Mouse (Mus musculus) lung, postnatal 0 days (tissue): ENCODE data around the gene Ccp110. TPM values are rescaled to one million over a fixed set of nuclear protein-coding genes. Genes with fewer than 3 reads are reported as not detected.
A peak's percentile ranks its signal among the peaks of the same experiment; 100 is the strongest.

Experiments used
- ATAC-seq: fragments of 200-750 bp; cut with Nextera tagmentation; 2 replicates; pipeline ENCODE4 v1.8.0; 2017; ENCODE audit warnings: moderate library complexity
- DNase-seq: peaks from one replicate; pipeline ENCODE4 v3.0.0-alpha.2; 2016; ENCODE audit warnings: low spot score
- H3K27ac ChIP-seq: fragments of 300-500 bp; sonication (generic); 2 replicates; pipeline ENCODE4 v1.5.1; 2014; ENCODE audit warnings: antibody characterized with exemption, mild to moderate bottlenecking, low read length, mixed read lengths
- H3K27me3 ChIP-seq: fragments of 300-500 bp; sonication (generic); replicated peaks from 2 replicates; pipeline ENCODE4 v1.6.1; 2014; ENCODE audit warnings: low read length, mixed read lengths; ENCODE audit not compliant: insufficient read depth
- H3K36me3 ChIP-seq: fragments of 300-500 bp; sonication (generic); 2 replicates; pipeline ENCODE4 v1.6.1; 2014; ENCODE audit warnings: low read length, mixed read lengths; ENCODE audit not compliant: insufficient read depth
- H3K4me1 ChIP-seq: fragments of 300-500 bp; sonication (generic); 2 replicates; pipeline ENCODE4 v1.6.1; 2014; ENCODE audit warnings: antibody characterized with exemption, low read depth, low read length, mixed read lengths; ENCODE audit not compliant: insufficient read depth
- H3K4me2 ChIP-seq: fragments of 300-500 bp; sonication (generic); replicated peaks from 2 replicates; pipeline ENCODE4 v1.6.1; 2014; ENCODE audit warnings: low read depth, mild to moderate bottlenecking, low read length, moderate library complexity, mixed read lengths
- H3K4me3 ChIP-seq: fragments of 300-500 bp; sonication (generic); 2 replicates; pipeline ENCODE4 v1.5.1; 2014; ENCODE audit warnings: low read depth, low read length
- H3K9ac ChIP-seq: fragments of 300-500 bp; sonication (generic); replicated peaks from 2 replicates; pipeline ENCODE4 v1.6.1; 2014; ENCODE audit warnings: low read depth, mild to moderate bottlenecking
- H3K9me3 ChIP-seq: fragments of 300-500 bp; sonication (generic); 2 replicates; pipeline ENCODE4 v1.6.1; 2016; ENCODE audit warnings: low read length, mixed read lengths
- CTCF ChIP-seq: IDR thresholded peaks from 2 replicates; pipeline ENCODE4 v1.5.1; 2016; ENCODE audit warnings: antibody characterized with exemption, mild to moderate bottlenecking
- EP300 ChIP-seq: IDR thresholded peaks from 2 replicates; pipeline ENCODE4 v1.6.1; 2016; ENCODE audit warnings: antibody characterized with exemption, mild to moderate bottlenecking, control low read depth
- WGBS: fragments of 180-500 bp; shearing (Covaris S2); extraction: QIAGEN DNeasy Blood & Tissue Kit; methylation state at CpG from one replicate; pipeline ENCODE4 v1.1.7; 2014; 5-methylcytosine and 5-hydroxymethylcytosine counted together
- polyA plus RNA-seq: library from polyadenylated mRNA; unstranded; fragments of >200 nt; fragmentation: Nextera tagmentation; extraction: Ambion mirVana; gene quantifications from 2 replicates; pipeline ENCODE4 v1.2.1, GENCODE M21; 2015

Gene Ccp110
- polyA plus RNA-seq, 1 experiment from 2014 or later = 8.4 TPM

GRCm38 (mm10) chr7:118769655-118770054, 57.3 kb downstream of the Ccp110 start:
- no peak for TF ChIP-seq CTCF
- no peak for TF ChIP-seq EP300
- H3K4me1 ChIP-seq = no peaks in the 10 kb centered on the region
- WGBS = 16% methylated on average over 1 of the region's 1 CpGs

GRCm38 (mm10) chr7:118773027-118773426, 60.7 kb downstream of the Ccp110 start:
- Histone ChIP-seq H3K4me2 (no peak overlapping the region), H3K4me1 (no peaks in the 10 kb centered on the region), H3K27me3 (no peaks in the 10 kb centered on the region), H3K36me3 (0 out of 2 replicates have a peak, but pooled peaks cover 10% of the 10 kb centered on the region), H3K9me3 (no peaks in the 10 kb centered on the region), H3K4me3 (no peak overlapping the region), H3K27ac (no peak overlapping the region), H3K9ac (no peak overlapping the region; the same call in 1 of the 2 replicates)
- ATAC-seq (no peak), DNase-seq (no peak)
- no peak for TF ChIP-seq EP300
- TF ChIP-seq CTCF = no peak
- 54% methylated on average over 12 of the region's 12 CpGs for WGBS

More at GRCm38 (mm10) chr7:118769655-118770054, 57.3 kb downstream of the Ccp110 start:
- no peak overlapping the region for H3K4me2 ChIP-seq
- no peak overlapping the region for H3K9ac ChIP-seq
- H3K36me3 ChIP-seq = peaks cover 3% of the 10 kb centered on the region; the same call in 1 of the 2 replicates
- H3K27me3 ChIP-seq = no peaks in the 10 kb centered on the region
- no peaks in the 10 kb centered on the region for H3K9me3 ChIP-seq
- no peak for DNase-seq
- H3K27ac ChIP-seq = no peak overlapping the region
- no peak for ATAC-seq
- no peak overlapping the region for H3K4me3 ChIP-seq

DNA sequence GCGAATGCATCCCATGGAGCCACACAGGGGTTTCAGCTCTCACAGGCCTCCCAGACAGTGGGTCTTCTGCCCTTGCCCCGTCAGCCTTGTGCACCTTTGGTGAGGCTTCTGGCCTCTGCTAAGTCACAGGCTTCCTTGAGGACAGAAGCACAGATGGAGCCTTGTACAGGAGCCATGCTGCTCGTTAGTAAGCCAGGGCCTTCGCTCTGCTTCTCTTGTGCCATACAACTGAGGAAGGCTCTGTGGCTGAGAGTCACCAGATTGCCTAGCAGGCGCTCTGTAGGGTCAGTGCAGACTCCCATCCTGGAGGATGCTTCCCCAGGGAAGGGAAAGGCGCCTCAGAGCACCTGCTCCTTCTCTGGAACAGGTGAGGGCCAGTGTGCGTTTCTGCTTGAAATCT, 63.6 kb downstream of the Ccp110 start:
- Histone ChIP-seq H3K9me3 (no peaks in the 10 kb centered on the region), H3K27me3 (no peaks in the 10 kb centered on the region), H3K4me3 (no peak overlapping the region), H3K9ac (no peak overlapping the region), H3K4me2 (no peak overlapping the region), H3K36me3 (peaks cover 10% of the 10 kb centered on the region; the same call in 1 of the 2 replicates), H3K27ac (no peak overlapping the region), H3K4me1 (no peaks in the 10 kb centered on the region)
- ATAC-seq (no peak), DNase-seq (no peak)
- WGBS = 86% methylated on average over 7 of the region's 7 CpGs
- no peak for TF ChIP-seq CTCF
- TF ChIP-seq EP300 = no peak

DNA sequence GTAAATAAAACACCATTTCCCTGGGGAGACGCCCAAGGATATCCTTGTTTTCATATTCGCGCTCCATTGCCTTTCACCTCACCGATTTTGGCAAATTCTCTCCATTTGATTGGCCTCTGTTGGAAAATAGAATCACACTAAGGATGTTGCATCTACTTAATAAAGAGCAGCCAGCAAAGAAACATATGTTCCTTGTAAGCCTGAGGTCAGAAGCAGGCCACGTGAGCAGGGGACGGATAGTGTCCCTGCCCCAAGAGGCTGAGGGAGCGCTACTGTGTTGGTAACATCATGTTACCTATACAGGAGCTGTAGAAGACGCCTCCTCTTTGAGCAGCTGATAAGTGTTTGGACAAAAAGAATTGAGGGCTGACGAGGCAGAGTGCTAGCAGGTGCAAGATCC, 64.1 kb downstream of the Ccp110 start:
- Histone ChIP-seq H3K9me3 (no peaks in the 10 kb centered on the region), H3K27ac (no peak overlapping the region), H3K4me2 (no peak overlapping the region), H3K4me1 (no peaks in the 10 kb centered on the region), H3K4me3 (no peak overlapping the region), H3K36me3 (peaks cover 10% of the 10 kb centered on the region; the same call in 1 of the 2 replicates), H3K27me3 (no peaks in the 10 kb centered on the region), H3K9ac (no peak overlapping the region)
- WGBS = 58% methylated on average over 9 of the region's 9 CpGs
- TF ChIP-seq EP300 (peak; percentile 44), CTCF (no peak)
- DNase-seq = no peak
- ATAC-seq = peak; percentile 43; the same call in 1 of the 2 replicates

DNA sequence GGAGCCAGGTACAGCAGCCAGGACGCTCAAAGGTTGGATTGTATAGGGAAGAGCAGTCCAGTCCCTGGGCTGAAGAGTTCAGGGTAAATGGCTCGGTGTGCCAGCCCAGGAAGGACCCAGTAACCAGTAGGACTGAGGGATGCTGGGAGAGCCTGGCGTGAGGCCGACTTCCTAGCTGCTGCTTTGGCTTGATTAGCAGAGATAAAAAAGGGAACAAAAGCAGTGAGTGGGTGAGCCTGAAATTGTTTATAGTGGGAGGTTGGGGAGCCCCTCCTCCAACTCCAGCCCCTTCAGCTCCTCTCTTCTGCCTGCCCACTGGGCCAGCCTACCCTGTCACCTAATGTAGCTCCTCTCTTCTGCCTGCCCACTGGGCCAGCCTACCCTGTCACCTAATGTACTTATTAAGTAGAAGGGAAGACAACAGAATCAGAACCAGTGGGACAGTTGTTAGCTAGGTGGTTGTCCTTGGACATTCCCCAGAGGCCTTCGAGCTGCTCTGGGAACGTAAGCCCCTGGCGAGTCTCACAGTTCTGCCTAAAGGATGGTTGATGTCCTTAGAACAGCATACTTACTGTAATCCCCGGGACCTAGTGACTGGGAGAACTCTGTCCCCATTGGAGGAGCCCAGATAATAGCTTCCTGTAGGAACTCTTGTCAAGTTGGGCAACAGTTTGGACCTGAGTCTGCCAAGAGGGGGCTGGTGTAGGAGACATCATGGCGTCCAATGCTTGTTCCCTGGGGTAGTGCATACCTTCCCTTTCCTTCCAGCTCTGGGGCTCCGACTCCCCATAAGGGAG, 65.4 kb downstream of the Ccp110 start:
- no peak overlapping the region for H3K4me2 ChIP-seq
- no peaks in the 10 kb centered on the region for H3K27me3 ChIP-seq
- no peak overlapping the region for H3K27ac ChIP-seq
- ATAC-seq (peak; percentile 59), DNase-seq (peak; percentile 52)
- no peaks in the 10 kb centered on the region for H3K4me1 ChIP-seq
- H3K36me3 ChIP-seq = peaks cover 10% of the 10 kb centered on the region; the same call in 1 of the 2 replicates
- TF ChIP-seq EP300 (0 out of 2 replicates have a peak, but pooled peaks have one; percentile 33), CTCF (no peak)
- H3K9ac ChIP-seq = no peak overlapping the region
- H3K4me3 ChIP-seq = no peak overlapping the region
- 67% methylated on average over 10 of the region's 10 CpGs for WGBS
- no peaks in the 10 kb centered on the region for H3K9me3 ChIP-seq

GRCm38 (mm10) chr7:118778561-118778960, 66.2 kb downstream of the Ccp110 start:
- Histone ChIP-seq H3K36me3 (peaks cover 13% of the 10 kb centered on the region; the same call in 1 of the 2 replicates), H3K9me3 (no peaks in the 10 kb centered on the region), H3K4me2 (no peak overlapping the region), H3K4me1 (no peaks in the 10 kb centered on the region), H3K27me3 (no peaks in the 10 kb centered on the region), H3K27ac (no peak overlapping the region), H3K4me3 (no peak overlapping the region), H3K9ac (no peak overlapping the region)
- DNase-seq = no peak
- TF ChIP-seq EP300 (no peak), CTCF (no peak)
- no peak for ATAC-seq
- WGBS = 69% methylated on average over 6 of the region's 6 CpGs
